Mouse (Mus musculus) layer of hippocampus, postnatal 10 days (tissue): ENCODE measurements around the gene Hnrnph3. TPM values are rescaled to one million over a fixed set of nuclear protein-coding genes. Genes with fewer than 3 reads are reported as not detected.
A peak's percentile ranks its signal among the peaks of the same experiment; 100 is the strongest.

ENCODE experiments used
- DNase-seq, 2 experiments: peaks; one replicate each; pipeline ENCODE4 v3.0.0; 2021; ENCODE audit warnings: low spot score in 2 of 2
- total RNA-seq, 2 experiments: library from RNA; stranded (reverse); gene quantifications; 2 replicates each; pipeline ENCODE4 v1.2.3; 2021

The Hnrnph3 gene
- total RNA-seq, 2 experiments from 2014 or later: 33.8 to 51.7 TPM

GRCm38 (mm10) chr10:63032956-63033355 lies 8.9 kb upstream of the Hnrnph3 start:
- peak in 1 of 2 experiments; percentile 17 for DNase-seq

DNA sequence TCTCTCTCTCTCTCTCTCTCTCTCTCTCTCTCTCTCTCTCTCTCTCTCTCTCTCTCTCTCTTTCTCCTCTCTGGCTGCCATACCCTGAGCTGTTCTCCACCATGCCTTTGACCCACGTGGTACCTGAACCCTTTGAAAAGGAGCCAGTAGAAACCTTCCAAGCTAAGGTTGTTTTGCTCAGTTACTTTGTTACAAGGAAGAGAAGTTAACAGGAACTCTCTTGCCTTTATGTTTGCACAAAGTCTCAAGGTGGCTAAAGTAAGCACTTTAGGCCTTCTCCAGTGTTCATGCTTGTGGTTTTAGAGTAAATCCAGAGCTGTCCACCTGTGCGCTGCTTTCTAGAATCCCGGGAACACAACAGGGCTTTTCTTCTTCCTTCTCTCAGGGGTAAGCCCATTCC lies 8.2 kb upstream of the Hnrnph3 start:
- DNase-seq: no peak

- no peak for DNase-seq
These were observed 4.4 kb upstream of the Hnrnph3 start for GRCm38 (mm10) chr10:63028396-63028795.

DNA sequence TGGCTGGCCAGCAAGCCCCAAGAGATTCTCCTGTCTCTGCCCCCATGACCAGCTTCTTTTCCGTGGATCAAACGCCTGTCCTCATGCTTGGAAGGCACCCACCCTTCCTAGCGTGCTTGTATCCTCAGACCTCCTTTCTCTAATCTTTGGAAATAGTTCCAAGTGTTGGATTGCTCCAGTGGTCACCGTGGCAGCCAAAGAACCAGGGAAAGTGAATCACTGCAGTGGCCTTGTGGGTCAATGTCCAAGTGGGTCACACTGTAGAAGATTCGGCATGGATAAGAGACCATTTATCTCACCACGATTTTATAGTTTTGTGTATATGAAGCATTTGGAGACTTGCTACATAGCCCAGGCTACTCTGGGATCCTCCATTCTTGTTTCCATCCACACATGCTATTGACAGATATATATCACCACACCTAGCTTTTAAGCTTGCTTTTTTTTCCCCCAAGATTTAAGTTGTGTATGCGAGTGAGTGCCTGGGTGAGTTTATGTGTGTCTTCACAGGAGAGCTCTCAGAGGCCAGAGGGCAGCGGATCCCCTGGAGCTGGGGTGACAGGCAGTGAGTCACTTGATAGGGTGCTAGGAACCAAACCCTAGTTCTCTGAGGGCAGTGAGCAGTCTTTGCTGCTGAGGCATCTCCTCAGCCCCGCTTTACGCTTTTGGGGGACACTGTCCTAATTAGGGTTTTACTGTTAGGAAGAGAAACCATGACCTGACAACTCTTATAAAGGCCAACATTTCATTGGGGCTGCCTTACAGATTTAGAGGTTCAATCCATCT lies 3.6 kb upstream of the Hnrnph3 start:
- no peak for DNase-seq

DNA sequence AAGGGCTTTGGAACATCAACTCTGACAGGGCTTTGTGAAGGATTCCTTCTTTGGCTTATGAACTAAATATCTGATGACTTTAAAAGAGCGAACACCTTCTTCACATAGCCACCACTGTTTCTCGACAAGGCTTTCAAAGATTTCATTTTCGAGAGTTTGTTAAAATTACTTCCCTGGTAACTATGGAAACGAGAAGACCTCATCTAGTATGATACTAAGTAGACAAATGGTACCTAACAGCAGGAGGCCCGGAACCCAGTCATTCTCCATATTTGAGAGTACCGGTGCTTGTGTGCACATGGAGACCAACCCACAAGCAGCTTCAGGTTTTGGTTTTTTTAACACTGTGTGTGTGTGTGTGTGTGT lies 2.8 kb upstream of the Hnrnph3 start:
- no peak for DNase-seq

DNA sequence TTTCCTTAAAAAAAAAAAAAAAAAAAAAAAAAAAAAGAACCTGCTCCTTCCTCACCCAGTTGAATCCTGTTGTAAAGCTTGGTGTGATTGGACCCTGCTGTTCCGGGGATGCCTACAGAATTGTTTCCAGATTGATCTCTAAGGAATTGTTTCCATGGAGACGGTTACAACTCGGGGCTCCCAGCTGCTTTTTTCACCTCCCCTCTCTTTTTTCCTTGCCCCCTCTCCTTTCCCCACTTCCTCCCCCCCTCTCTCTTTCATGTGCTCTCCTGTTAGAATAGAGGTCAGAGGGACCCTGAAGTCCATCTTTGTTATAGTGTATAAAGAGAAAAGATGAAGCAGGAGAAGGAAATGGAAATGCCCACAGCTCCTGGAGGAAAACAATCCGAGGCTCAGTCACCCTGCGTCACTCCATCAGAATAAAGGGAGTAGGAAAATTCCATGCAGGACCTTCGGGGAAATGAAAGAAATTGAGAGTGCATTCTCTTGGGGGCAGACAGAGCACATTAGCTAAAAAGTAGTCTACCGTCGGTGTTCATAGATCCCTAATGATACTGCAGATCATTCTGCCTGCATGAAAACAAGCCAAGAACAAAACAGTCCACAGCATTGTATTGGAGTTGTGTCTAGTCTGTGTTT lies 2.3 kb upstream of the Hnrnph3 start:
- DNase-seq: peak in 1 of 2 experiments; percentile 22

DNA sequence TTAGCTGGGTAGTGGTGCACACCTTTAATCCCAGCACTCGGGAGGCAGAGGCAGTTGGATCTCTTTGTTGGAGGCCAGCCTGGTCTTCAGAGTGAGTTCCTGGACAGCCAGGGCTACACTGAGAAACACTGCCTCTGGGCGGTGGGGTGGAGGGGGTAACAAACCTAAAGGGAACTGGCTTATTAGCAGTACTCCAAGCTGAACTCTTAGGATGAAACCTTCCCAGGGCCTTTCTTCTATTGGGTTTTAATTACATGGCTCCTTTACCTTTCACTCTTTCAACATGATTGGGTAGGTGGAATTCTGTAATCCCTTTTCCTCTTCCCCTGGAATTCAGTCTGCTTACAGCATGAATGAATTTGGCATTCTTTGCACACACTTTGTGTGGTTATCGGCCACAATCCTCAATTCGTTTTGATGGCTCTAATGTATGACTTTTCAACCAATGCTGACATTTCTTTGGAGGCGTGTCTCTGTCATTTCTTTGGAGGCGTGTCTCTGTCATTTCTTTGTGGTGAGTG lies 1.5 kb upstream of the Hnrnph3 start:
- DNase-seq: peak in 1 of 2 experiments; percentile 19

DNA sequence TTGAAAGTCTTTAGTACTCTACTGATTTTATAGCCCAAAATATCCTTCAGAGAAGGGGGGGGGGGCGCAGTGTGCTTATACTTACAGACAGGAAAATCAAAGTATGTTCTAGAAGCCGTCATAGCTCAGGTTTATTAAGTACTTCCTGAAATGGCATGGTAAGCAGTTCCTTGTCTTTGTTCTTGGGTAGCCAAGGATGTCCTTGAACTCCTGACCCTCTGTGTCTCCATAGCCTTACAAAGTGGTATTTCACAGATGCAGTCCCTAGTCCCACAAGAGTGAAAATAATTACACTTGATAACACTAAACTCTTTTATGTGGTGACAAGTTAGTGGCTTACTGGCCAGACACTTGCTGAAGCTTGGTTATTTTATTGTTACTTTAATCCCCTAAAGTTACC lies 999 bp upstream of the Hnrnph3 start:
- DNase-seq: no peak

GRCm38 (mm10) chr10:63024580-63024910 lies 528 bp upstream of the Hnrnph3 start:
- DNase-seq: peak; percentile 61 to 71

DNA sequence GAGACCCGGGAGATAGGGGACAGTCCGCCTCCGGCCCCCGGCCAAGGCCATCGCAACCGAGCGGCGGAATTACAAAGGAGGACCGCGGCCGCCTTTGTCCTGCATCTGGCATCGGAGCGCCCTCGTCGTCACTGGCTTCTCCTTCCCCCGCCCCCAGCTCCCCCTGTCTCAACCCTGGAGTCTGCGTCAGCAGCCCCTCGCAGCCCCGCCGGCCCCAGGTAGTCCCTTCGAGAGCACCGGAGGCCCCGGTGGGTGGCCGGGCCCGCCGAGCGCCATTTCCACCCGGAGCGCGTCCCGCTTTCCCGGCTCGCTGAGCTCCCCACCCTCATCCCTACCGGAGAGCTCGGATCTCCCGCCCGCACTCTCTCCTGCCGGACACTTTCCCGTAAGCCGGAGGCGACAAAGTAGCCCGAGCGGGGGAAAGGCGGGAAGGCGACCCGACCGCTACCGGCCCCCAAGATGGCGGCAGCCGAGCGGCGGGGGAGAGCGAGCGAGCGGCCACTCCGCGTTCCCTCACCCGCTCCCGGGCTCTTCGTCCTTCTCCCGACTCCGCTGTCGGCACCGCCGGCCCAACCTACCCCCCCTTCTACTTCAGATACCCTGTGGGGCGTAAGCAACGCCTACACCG lies 782 bp downstream of the Hnrnph3 start:
- peak; percentile 74 to 81 for DNase-seq

DNA sequence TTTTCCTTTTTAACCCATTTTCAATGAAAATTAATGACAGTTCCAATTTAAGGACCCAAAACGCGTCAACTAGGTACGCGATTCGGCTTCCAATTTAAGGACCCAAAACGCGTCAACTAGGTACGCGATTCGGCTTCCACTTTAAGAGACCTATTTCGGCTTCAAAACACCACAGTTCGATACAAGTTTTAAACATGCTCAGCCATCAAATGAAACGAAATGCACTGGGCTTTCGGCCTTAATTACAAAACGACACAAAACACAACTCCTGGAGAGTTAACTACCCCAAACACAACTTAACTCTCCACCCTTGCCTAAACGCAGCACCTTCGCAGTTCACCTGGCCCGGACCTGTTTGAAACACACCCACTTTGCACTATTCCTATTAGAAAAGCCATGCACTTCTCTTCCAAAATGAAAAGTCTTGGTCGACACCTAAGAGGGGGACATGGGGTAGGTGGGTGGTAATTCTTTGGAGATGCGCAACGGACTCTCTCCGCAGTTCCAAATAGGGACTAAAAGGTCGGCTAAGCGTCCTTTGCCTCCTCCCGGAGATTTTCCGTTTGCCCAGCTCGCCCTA lies 1.4 kb downstream of the Hnrnph3 start:
- DNase-seq: peak in 1 of 2 experiments; percentile 17

GRCm38 (mm10) chr10:63021702-63022101 lies 2.3 kb downstream of the Hnrnph3 start:
- no peak for DNase-seq

DNA sequence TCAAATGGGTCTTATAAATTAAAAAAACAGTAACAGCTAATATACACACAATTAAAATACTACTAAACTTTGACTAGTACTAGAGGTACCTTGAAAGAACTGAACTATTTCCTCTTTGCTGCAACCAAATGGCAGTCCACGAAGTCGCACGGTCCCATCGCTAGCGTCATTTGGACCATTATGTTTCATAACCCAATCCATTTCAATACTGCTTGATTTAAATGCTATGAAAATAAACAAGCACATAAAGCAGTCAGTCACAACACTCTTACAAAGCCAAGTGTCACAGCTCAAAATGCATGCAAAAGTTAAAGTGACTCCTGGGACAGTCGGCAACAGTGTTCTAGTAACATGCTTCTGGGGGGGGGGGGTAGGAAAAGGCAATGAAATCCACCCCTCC lies 4.7 kb downstream of the Hnrnph3 start:
- no peak for DNase-seq

- DNase-seq: no peak
These were observed 9.8 kb downstream of the Hnrnph3 start for GRCm38 (mm10) chr10:63014168-63014567.

DNA sequence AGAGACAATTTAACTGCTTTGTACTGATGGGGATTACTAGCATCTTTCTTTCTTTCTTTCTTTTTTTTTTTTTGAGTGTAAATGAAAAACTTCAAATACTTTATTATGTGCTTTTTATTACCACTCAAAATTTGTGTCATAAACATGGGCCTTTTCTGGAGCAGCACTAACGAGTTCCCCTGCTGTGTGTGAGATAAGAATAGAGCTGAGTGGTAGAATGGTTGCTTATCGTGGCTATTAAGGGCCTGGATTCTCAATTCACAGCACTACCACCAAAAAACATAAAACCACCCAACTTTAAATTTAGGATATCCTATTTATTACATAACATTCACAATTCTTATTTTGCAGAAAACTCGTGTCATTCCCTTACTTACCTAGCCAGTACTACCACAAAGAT lies 10.5 kb downstream of the Hnrnph3 start:
- DNase-seq: no peak

GRCm38 (mm10) chr10:63011556-63011955 lies 12.5 kb downstream of the Hnrnph3 start:
- no peak for DNase-seq

GRCm38 (mm10) chr10:63010268-63010667 lies 13.7 kb downstream of the Hnrnph3 start:
- no peak for DNase-seq

DNA sequence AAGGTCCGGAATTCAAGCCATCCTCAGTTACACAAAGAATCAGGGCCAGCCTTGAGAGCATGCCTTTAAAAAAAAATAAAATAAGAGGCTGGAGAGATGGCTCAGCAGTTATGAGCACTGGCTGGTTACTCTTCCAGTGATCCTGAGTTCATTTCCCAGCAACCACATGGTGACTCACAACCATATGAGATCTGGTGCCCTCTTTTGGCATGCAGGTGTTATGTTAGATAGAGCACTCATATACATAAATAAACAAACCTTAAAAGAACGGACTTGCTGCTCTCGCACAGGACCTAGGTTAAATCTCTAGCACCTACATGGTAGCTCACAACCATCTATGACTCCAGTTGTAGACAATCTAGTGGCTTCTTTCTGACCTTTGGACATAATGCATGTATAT lies 15.8 kb downstream of the Hnrnph3 start:
- no peak for DNase-seq

DNA sequence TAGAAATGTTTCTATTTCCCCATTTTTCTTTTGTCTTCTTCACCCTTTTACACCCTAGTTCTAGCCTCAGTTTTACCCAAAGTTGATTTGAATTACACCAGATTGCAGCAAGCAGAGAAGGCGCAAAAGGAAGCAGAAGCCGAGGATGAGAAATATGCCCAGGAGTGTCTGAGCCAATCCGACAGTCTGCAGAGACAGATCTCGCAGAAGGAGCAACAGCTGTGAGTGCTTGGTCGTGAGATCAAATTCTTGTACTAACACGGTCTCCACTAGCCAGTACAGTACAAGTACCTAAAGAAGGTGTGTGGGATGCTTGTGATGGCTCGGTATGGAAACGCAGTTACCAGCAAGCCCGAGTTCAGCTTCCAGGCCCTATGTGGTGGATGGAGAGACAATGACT lies 19.5 kb downstream of the Hnrnph3 start:
- DNase-seq: peak in 1 of 2 experiments; percentile 18

GRCm38 (mm10) chr10:63003252-63003651 lies 20.8 kb downstream of the Hnrnph3 start:
- no peak for DNase-seq

GRCm38 (mm10) chr10:63000584-63000983 lies 23.4 kb downstream of the Hnrnph3 start:
- DNase-seq: no peak

- DNase-seq: no peak
These were observed 30.0 kb downstream of the Hnrnph3 start for GRCm38 (mm10) chr10:62993991-62994390.
